Mouse (Mus musculus): ENCODE data around the gene Eif4b.
A peak's percentile ranks its signal among the peaks of the same experiment; 100 is the strongest.

The Eif4b gene

GRCm38 (mm10) chr15:102116753-102117415 lies 43.3 kb downstream of the Eif4b start:
- no peak for DNase-seq (ENCODE audit: low read depth, low spot score)

- DNase-seq (ENCODE audit: low read depth, low spot score) = no peak
Observed at GRCm38 (mm10) chr15:102117461-102118443, 44.2 kb downstream of the Eif4b start.

GRCm38 (mm10) chr15:102118591-102118990 lies 45.0 kb downstream of the Eif4b start:
- DNase-seq (ENCODE audit: low read depth, low spot score) = no peak

GRCm38 (mm10) chr15:102119121-102119830 lies 45.7 kb downstream of the Eif4b start:
- DNase-seq (ENCODE audit: low read depth, low spot score) = no peak

GRCm38 (mm10) chr15:102119831-102120170 lies 46.2 kb downstream of the Eif4b start:
- no peak for DNase-seq (ENCODE audit: low read depth, low spot score)

- no peak for DNase-seq (ENCODE audit: low read depth, low spot score)
Observed at GRCm38 (mm10) chr15:102120530-102120929, 47.0 kb downstream of the Eif4b start.

GRCm38 (mm10) chr15:102126303-102126702 lies 52.7 kb downstream of the Eif4b start:
- DNase-seq (ENCODE audit: low read depth, low spot score) = no peak

GRCm38 (mm10) chr15:102133314-102133713 lies 59.7 kb downstream of the Eif4b start:
- no peak for DNase-seq (ENCODE audit: low read depth, low spot score)

GRCm38 (mm10) chr15:102134709-102135108 lies 61.1 kb downstream of the Eif4b start:
- DNase-seq (ENCODE audit: low read depth, low spot score) = no peak

GRCm38 (mm10) chr15:102135522-102136128 lies 62.1 kb downstream of the Eif4b start:
- DNase-seq (ENCODE audit: low read depth, low spot score) = no peak

- peak; percentile 97 for DNase-seq (ENCODE audit: low read depth, low spot score)
Observed at GRCm38 (mm10) chr15:102136129-102136758, 62.7 kb downstream of the Eif4b start, which contains the start of gene Spryd3. Gene Spryd3, minus strand, starts transcription at chr15:102136234.

- no peak for DNase-seq (ENCODE audit: low read depth, low spot score)
Observed at GRCm38 (mm10) chr15:102141120-102141519, 67.5 kb downstream of the Eif4b start.

GRCm38 (mm10) chr15:102142914-102143912 lies 69.6 kb downstream of the Eif4b start:
- peak; percentile 44 for DNase-seq (ENCODE audit: low read depth, low spot score)

GRCm38 (mm10) chr15:102144274-102144711 lies 70.7 kb downstream of the Eif4b start, which contains the start of gene Igfbp6:
Gene Igfbp6, plus strand, starts transcription at chr15:102144362.
- DNase-seq (ENCODE audit: low read depth, low spot score) = no peak

GRCm38 (mm10) chr15:102144726-102145125 lies 71.2 kb downstream of the Eif4b start:
- DNase-seq (ENCODE audit: low read depth, low spot score) = no peak

GRCm38 (mm10) chr15:102145330-102145729 lies 71.8 kb downstream of the Eif4b start:
- no peak for DNase-seq (ENCODE audit: low read depth, low spot score)

GRCm38 (mm10) chr15:102146089-102146488 lies 72.5 kb downstream of the Eif4b start:
- DNase-seq (ENCODE audit: low read depth, low spot score) = no peak

Measured in R1 (cell line).